Mouse (Mus musculus): ENCODE results near the gene Fgf15. TPM values are rescaled to one million over a fixed set of nuclear protein-coding genes. Genes with fewer than 3 reads are reported as not detected.

Gene Fgf15
- total RNA-seq (2017), result not detected in 2 replicates

DNA sequence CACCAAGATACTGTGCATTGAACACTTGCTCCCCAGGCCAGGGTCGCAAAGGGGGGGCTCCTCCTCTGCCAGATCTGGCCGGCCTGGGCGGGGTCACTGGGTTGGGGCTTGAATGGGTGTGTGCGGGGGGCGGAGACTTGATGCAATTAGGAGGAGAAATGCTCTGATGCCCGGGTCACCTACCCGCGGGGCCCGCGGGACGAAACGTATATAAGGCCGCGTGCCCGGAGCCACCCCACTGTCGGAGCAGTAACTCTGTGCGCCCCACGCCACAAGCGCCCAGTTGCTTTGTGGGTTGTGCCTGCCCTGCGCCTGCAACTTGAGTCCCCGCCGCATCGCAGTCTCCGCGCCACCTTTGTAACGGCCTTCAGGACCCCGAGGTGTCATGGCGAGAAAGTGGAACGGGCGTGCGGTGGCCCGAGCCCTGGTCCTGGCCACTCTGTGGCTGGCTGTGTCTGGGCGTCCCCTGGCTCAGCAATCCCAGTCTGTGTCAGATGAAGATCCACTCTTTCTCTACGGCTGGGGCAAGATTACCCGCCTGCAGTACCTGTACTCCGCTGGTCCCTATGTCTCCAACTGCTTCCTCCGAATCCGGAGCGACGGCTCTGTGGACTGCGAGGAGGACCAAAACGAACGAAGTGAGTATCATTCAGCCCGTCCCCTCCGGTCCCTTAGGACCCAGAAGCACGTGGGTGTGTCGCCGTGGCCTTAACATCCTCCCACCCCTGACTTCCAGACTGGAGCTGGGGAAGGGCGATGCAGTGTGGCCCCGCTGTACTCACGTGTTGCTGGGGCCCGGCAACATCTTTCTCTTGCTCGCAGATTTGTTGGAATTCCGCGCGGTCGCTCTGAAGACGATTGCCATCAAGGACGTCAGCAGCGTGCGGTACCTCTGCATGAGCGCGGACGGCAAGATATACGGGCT lies at the start of gene Fgf15:
TSS of gene Fgf15 (plus strand) at position 238 of the 925 bp plus-strand sequence.
- ATAC-seq (replicated peaks; ENCODE audit: low read depth, poor library complexity, severe bottlenecking), result peak; percentile 24; the same call in 1 of the 2 replicates

DNA sequence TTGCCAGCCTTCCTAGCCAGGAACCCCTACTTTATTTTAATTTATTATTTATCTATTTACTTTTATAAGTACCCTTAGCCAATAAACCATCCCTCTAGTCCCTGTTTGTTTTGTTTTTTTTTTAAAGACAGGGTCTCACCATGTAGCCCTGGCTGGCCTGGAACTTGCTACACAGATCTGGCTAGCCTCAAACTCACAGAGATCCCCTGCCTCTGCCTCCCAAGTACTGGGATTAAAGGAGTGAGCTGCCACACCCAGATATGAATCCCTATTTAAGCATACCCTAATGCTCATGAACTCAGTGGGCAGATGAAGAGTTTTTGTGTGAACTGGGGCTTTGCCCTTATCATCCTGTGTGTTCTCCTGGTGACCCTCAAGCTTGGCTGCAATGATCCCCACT lies 49.3 kb upstream of the Fgf15 start, which contains the start of gene Fgf4:
TSS of gene Fgf4 (plus strand) at position 301 of the 400 bp plus-strand sequence.
- ATAC-seq (replicated peaks; ENCODE audit: low read depth, poor library complexity, severe bottlenecking), result no peak

DNA sequence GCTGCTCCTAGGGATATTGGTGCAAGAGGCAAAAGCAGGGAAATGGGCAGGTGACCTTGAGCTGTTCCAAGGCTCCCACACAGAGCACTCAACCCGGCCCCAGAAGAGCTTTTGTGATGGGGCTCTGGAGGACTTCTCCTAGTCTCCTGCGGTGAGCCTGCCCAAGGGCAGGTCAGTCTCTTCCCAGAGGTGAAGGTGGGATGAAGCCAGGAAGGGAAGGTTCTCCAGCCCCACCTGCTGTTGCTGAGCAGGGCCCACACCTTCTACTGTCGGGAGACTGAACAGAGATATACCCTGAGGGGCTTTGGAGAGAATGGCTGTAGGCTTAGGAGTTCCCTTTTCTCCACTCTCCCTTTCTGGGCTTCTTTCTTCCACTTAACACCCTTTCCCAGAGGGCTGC lies 45.0 kb upstream of the Fgf15 start:
- ATAC-seq (replicated peaks; ENCODE audit: low read depth, poor library complexity, severe bottlenecking), result no peak

DNA sequence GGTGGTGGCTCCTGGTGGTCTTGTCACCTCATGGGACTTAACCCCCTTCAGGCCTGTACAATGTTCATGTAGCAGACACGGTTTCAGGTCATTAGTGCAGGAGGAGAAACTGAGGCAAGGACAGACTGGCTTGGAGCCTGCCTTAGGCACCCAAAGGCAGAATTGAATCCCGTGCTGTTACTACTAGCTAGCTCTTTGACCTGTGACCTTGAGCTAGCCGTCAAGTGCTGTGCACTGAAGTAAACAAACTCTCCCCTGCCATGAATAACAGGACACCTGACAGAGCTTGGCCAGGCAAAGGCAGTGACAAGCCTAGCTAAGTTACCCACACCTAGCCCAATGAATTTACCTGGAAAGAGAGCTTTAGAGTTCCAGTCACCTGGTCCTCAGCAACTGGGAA lies 41.4 kb upstream of the Fgf15 start:
- ATAC-seq (replicated peaks; ENCODE audit: low read depth, poor library complexity, severe bottlenecking), result no peak

DNA sequence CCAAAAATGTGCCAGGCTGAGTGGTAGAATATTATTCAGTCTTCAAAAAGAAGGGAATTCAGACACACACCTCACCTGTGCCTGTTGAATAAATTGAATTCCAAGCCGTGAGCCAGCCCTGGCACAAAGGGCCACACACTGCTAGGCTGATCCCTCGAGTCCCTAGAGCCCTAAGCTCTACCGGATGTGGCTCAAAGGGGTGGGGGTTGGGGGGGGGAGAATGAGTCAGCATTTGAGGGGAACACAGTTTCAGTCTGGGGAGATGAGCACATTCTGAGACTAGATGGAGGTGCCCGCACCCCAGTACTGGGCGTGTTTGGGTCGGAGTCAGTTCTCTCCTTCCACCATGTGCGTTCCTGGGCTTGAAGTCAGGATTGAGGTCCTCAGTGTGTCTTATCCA lies 39.2 kb upstream of the Fgf15 start:
- ATAC-seq (replicated peaks; ENCODE audit: low read depth, poor library complexity, severe bottlenecking), result peak; percentile 42

DNA sequence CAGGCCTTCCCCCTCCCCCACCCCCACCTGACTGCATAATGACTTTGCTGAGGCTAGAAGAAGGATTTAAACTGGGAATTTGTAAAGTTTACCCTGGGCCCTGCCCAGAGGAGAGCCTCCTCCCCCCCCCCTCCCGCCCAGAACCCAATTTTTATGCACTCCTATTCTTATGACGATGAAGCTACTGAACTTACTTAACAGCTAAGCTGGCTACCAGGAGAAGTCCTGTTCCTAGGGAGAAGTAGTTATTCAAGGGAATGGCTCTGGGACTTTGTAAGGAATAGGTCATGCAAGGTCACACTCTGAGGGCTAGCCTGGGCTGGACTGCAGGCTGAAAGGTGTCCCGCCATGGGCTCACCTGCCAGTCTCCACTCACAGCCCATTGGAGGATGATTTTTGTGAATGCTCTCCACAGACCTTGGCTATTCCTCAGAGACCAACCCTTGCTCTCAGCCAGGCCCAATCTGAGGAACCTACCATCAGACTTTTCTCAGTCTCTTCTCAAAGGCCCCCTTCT lies 38.4 kb upstream of the Fgf15 start:
- no peak for ATAC-seq (replicated peaks; ENCODE audit: low read depth, poor library complexity, severe bottlenecking)

DNA sequence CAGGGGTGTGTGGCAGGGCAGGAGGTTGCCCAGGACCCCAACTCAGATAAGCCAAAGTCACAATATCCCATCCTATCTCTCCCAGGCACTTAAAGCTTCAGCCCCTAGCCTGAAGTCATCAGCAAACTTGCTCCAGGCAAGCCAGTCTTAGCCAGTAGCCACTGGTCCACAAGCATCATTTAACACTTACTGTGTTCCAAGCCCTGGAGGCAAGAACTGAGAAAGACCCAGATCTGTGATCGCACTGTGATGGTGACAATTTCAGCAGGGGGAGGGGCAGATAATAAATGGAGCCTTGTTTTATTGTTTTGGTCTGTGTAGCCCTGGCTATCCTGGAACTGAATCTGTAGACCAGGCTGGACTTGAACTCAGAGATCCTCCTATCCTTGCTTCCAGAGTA lies 37.6 kb upstream of the Fgf15 start:
- no peak for ATAC-seq (replicated peaks; ENCODE audit: low read depth, poor library complexity, severe bottlenecking)

DNA sequence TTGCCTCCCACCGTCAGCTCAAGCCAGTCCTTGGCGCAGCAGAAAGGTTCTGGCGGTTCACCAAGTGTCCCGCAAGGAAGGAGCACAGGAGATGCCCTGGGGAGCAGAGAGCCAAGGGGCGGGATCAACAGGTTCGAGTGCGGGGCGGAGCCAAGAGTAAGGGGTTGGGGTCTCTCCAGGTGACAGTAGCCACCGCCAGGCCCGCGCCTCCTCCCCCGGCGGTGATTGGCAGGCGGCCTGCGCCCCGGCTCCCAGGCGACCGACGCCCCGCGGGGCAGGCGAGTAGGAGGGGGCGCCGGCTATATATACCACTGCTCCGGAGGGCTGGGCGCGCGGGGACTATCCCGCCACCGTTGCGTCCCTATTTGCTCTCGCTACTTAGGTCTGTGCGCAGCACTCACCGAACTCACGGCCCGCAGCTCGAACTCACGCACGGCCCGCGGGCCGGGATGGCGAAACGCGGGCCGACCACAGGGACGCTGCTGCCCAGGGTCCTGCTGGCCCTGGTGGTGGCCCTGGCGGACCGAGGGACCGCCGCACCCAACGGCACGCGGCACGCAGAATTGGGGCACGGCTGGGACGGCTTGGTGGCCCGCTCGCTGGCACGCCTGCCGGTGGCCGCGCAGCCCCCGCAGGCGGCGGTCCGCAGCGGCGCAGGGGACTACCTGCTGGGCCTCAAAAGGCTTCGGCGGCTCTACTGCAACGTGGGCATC lies 35.1 kb upstream of the Fgf15 start:
- no peak for ATAC-seq (replicated peaks; ENCODE audit: low read depth, poor library complexity, severe bottlenecking)

DNA sequence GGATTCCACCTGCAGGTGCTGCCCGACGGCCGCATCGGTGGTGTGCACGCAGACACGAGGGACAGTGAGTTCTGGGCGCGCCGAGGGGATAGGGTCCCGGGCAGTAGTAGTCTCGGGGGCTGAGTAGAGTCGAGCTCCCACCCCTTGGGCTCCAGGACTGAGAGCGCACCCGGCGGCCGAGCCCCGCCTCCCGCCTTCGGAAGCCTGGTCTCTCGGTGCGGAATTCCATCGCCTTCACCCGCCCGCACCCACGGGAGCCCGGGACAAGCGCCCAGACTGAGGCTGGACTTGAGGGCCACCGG lies 34.6 kb upstream of the Fgf15 start:
- ATAC-seq (replicated peaks; ENCODE audit: low read depth, poor library complexity, severe bottlenecking), result no peak

DNA sequence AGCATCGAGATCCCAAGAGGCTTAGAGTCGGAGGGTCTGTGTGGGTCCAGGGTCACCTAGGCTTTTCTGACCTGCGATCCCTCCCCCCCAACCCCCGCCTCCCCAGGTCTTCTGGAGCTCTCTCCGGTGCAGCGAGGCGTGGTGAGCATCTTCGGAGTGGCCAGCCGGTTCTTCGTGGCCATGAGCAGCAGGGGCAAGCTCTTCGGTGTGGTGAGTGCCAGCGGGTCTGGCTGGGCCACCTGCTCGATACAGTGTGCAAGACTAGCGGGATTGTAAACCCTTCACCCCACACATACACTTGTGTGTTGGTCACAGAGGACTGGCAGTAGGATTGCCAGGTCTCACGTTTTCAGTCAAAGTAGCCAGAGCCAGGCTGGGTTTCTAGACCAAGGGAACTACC lies 34.2 kb upstream of the Fgf15 start:
- no peak for ATAC-seq (replicated peaks; ENCODE audit: low read depth, poor library complexity, severe bottlenecking)

DNA sequence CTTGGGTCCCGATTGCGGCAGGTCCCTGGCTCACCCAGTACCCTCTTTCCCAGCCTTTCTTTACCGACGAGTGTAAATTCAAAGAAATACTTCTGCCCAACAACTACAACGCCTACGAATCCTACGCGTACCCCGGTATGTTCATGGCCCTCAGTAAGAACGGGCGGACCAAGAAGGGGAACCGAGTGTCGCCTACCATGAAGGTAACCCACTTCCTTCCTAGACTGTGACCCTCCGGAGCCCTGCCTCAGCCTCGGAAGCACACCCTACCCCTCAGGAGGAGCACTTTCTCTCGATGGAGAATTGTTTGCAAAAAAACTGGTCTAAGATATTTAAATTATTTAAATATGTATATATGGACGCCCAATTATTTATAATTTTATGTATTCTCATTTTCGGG lies 33.6 kb upstream of the Fgf15 start:
- ATAC-seq (replicated peaks; ENCODE audit: low read depth, poor library complexity, severe bottlenecking), result peak; percentile 85

DNA sequence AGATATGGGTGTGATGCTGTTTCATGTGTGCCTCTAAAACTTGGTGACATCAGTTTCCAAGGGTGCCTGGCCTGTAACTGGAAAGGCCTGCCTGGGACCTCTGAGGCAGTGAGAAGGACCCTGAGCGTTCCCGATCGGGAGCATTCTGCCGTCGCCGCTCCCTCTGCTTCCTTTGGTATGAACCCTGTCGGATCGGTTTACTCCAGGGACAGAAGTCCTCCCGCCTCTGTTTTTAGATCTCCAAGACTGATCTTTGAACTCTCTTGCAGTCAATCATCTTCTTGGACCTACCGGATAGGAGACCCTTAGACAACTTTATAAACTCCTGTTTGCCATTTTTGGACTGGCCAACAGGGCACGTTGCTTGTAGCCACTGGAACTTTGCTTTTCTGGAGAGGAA lies 33.1 kb upstream of the Fgf15 start:
- no peak for ATAC-seq (replicated peaks; ENCODE audit: low read depth, poor library complexity, severe bottlenecking)

DNA sequence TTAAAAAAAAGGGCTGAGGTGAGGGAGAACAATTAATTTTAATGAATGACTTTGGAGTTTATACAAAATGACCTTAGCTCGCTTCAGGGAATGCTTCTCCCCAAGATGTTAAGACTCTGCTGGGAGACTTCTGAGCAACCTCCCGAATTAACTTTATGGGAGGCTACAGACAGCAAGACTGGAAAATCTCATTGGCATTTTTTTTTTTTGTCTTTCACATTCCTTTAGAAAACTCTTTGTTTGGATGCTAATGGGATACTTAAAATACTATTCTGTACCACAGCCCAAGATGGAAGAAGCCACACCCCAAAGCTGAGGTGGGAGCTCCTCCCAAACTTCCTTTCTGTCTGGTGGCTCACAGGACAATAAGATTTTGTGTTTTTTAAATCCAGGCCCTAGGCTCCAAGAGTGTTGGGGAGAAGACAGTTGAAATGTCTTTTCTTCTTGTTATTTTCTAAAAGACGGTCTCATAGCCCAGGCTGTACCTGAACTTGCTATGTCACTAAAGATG lies 32.1 kb upstream of the Fgf15 start:
- ATAC-seq (replicated peaks; ENCODE audit: low read depth, poor library complexity, severe bottlenecking), result no peak

DNA sequence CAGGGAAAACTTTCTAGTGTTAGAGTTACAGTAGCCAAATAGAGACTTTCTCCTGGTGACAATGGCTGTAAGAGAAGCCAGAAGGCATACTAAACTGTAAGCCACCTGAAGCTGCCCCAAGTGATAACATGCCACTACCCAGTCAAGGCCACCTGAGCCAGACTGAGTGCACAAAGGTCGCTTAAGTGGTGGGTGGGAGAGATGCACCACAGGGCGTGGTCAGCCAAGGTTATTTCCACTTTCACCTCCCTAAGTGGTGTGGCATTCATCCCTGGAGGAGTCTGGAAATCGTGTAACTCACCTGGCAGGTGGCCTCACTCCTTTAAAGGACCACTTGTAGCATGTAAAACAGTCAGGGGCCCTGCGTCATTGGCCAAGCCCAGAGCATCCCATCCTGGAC lies 29.2 kb upstream of the Fgf15 start:
- ATAC-seq (replicated peaks; ENCODE audit: low read depth, poor library complexity, severe bottlenecking), result no peak

DNA sequence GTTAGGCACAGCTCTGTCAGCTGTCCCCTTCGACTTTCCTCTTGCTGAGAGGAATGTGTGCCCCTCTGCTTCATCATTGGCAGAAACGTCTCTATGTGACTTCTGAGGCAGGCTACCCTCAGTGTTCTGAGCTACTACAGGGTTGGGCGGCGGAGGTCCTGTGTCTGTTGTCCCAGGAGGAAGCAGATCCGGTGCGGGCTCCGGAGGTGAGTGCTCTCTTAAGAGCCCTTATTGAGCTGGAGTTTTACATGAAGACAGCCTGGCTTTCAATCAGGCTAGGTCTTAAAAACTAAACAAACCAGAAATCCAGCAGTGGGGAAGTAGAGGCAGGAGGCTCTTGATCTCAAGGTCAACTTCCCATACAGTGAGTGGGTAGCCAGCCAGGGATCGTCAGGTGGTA lies 28.7 kb upstream of the Fgf15 start:
- no peak for ATAC-seq (replicated peaks; ENCODE audit: low read depth, poor library complexity, severe bottlenecking)

DNA sequence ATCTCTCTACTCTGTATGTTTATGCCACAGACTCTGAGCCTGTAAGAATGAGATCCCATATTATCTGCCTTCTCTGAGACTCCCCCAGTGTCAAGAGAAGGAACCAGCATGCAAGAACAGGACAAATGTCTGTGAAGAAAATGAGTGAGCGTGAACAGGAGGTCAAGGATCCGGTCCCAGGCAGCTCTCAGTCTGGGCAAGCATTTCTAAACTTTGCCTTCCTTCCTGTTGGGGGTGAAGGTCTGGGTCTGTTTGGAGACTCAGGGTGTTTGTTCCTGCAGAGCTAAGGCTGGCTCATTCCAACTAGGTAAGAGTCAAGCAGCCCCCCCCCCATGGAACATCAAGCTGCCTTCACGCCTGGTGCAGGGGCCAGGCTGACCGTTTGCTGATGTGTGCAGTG lies 23.9 kb upstream of the Fgf15 start:
- no peak for ATAC-seq (replicated peaks; ENCODE audit: low read depth, poor library complexity, severe bottlenecking)

DNA sequence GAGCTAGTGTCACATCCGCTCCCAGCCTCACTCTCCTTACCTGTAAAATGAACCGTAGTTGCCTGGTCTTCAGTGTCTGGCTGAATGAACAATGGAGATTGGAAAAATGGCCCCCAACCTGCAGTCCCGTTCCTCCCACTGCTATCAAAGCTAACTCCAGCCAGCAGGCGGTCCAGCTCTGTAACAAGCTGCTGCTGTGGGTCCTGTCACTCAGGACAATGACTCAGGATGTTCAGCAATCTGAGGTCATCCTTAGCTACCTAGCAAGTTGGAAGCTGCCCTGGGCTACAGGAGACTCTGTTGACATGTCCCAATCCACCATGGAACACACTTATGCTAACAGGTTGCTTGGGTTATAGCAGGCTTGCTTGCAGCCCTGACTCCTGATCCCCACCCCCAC lies 23.2 kb upstream of the Fgf15 start:
- ATAC-seq (replicated peaks; ENCODE audit: low read depth, poor library complexity, severe bottlenecking), result no peak

DNA sequence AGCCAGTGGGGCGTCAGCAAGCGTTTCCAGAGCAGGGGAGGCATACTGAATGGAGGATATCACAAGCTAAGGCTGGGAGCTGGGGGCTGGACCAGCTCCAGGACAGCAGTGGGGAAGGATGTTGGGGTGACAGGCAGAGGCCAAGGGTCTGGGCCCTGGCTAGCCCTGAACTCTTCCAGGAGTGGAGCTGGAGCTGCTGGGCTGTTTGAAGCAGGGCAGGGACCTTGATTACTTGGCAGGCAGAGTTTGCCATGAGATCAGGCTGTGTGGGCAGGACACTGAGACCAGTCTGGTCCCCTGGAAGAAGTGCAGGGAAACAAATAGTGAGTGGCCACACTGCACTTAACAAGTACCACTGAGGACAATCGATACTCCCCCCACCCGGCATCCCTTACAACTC lies 22.1 kb upstream of the Fgf15 start:
- ATAC-seq (replicated peaks; ENCODE audit: low read depth, poor library complexity, severe bottlenecking), result no peak

DNA sequence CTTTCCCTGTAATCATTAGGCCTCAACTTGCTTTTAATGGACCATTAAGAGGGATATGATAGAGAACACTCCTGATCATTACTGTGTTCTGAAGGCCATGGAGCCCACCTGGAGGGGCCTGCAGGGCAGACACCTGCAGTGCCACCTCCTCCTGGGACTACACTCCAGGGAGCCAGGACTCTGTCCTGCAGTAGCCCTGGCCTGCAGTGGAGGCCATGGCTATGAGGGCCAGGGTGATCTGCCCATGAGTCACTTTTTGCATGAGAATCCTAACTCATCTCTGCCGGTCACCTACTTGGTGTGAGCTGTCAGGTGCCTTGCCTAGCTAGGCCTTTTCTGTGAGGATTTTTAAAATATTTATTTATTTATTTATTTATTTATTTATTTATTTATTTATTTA lies 17.9 kb upstream of the Fgf15 start:
- no peak for ATAC-seq (replicated peaks; ENCODE audit: low read depth, poor library complexity, severe bottlenecking)

DNA sequence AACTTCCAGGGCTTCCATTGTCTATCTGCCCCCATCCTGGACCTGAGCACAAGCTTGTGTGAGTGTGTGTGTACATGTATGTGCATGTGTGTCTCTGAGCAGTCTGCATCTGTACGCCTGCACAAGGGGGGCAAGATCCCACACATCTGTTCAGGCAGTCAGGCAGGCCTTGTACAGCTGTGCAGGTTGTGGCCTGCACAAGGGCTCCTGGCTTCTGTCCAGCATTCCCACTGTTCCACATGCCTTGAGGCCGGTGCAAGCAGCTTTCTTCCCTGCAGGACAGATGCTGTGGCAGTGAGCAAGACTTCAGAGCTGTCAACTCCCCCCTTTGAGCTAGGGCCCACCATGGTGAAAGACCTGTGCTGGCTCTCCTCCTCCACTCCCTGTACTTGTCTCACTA lies 13.2 kb upstream of the Fgf15 start:
- ATAC-seq (replicated peaks; ENCODE audit: low read depth, poor library complexity, severe bottlenecking), result no peak

DNA sequence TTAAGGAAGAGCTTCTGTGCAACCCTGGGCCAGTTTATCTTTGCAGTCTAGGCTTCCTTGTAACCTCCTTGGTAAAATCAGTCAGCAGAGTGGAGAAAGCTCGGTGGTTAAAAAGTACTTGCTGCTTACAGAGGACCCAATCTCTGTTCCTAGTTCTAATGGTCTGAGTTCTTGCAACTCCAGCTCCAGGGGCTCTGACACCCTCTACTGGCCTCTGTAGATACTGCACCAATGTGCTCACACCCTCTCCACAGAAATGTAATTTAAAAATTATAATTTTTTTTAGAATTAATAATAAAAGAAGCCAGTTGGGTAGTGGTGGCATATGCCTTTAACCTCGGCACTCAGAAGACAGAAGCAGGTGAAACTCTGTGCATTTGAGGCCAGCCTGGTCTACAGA lies 8.7 kb upstream of the Fgf15 start:
- peak; percentile 65; the same call in 1 of the 2 replicates for ATAC-seq (replicated peaks; ENCODE audit: low read depth, poor library complexity, severe bottlenecking)
